Mouse (Mus musculus) gonadal fat pad, adult 2 months (tissue): ENCODE results near the gene S100a9. TPM values are rescaled to one million over a fixed set of nuclear protein-coding genes. Genes with fewer than 3 reads are reported as not detected.

Source experiments
- DNase-seq: peaks from one replicate; pipeline ENCODE4 v3.0.0-alpha.2; 2012; ENCODE audit warnings: low read depth
- polyA plus RNA-seq: library from polyadenylated mRNA; depleted of rRNA; stranded (reverse); fragments of >200 nt; gene quantifications from 2 replicates; pipeline ENCODE4 v1.2.3, GENCODE M21; 2012; rRNA removed

Gene S100a9
- 1.2 and 1.3 TPM in 2 replicates for polyA plus RNA-seq

GRCm38 (mm10) chr3:90695613-90696012 lies at the start of gene S100a9:
S100a9 (minus strand) TSS chr3:90695721.
- DNase-seq: no peak

GRCm38 (mm10) chr3:90726606-90727005 lies 31.1 kb upstream of the S100a9 start, which contains the start of gene Pglyrp4:
Pglyrp4 (plus strand) TSS chr3:90726906.
- no peak for DNase-seq

DNA sequence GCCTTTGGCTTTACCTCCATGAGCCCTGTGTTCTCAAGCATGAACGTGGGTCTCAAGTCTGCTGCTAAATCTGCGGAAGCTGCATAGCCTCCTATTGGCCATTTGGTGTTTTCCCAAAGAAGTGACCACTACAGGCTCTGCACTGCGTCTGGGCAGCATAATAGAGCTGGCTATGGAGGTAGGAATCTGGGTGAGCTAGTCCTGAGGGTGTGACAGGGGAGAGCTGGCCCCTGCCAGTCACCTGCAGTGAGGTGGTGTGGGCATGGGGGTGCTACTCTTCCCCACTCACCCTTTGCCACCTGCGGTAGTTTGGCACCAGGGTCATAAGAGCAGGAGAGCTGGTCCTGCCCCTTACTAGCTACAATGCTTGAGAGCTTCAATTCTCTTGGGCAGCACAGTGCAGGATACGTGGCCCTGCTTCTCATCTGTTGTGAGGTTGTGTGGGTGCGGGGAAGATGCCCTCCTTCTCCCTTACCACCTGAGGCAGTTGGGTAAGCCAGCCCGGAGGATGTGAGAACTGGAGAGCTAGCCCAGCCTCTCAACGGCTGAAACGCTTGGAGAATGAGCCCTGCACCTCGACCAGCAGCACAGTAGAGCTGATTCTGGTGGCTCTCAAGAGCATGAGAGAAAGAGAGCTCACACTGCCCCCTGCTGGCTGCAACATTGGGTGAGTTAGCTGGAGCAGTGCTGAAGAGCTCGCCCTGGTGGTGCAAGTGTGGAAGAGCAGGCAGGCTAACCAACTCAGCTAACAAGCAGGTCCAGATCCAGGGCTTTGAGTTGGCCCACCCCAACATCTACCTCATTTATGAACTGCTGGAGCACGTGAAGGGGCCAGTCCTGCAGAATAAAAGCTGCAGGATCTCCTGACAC lies 14.3 kb upstream of the S100a9 start:
- no peak for DNase-seq

DNA sequence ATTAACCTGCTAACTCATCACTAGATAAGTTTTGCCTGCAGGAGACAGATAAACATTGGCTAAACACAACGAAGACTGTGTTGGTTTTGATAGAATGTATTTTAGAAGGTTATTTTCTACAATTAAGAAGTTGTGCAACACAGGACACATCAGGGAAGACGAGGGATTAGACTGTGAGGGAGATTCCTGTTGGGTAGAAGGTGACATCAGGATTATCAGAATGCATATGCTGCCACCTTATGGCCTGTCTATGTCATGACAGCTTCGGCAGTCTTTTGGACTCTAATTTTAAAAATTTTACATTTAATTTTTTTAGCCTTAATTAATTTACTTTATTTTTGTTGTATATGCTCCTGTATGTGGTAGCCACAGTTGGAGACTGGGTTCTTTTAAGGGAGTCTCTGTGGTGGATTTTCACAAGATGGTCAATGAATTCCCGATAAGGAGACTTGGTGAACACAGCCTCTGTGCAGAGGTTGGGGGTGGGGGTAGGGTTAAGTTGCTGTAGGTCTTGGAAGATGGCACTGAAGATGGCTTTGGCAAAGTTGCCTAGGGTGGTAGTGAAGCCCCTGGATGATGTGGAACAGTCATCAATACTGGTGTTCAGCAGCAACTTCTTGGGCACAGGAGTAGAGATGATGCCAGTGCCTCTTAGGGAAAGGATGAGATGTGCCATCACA lies 13.1 kb upstream of the S100a9 start:
- no peak for DNase-seq

DNA sequence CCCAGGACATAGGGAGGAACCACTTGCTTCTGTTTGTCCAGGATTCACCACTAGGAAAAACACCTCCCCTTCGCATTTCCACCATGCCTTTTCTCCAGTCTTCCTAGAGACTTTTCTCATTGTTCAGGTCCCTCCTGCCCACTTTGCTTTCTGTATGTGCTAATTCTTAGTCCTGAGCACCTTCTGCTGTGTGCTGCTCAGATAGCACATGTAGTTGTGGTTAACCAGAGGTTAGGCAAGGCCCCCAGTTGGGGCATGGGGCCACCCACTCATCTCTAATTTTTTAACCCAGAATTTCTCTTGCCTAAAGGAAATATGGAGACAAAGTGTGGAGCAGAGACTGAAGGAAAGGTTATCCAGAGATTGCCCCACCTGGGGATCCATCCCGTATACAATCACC lies 6.7 kb upstream of the S100a9 start:
- DNase-seq: no peak

- no peak for DNase-seq
Observed at GRCm38 (mm10) chr3:90693496-90693895, 2.0 kb downstream of the S100a9 start.

DNA sequence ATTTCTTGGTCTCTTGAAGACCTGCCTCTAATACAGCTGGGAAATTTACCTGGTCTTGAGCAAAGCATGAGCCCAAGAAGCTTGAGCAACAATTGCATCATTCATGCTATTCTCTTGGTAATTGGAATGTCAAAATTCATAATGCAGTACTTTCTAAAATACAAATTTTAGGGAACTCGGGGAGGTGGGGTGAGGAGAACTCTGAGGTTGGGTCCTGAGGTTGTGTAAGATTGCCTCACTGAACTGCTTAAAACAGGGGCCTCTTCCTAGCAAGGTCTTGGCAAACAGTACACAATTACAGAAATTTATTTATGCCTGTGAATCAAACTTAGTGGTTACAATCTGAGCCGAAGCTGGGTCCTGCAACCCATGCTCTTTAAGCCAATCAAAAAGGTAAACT lies 8.7 kb downstream of the S100a9 start:
- DNase-seq: no peak

- DNase-seq: no peak
Observed at GRCm38 (mm10) chr3:90683929-90684328, 11.6 kb downstream of the S100a9 start.

DNA sequence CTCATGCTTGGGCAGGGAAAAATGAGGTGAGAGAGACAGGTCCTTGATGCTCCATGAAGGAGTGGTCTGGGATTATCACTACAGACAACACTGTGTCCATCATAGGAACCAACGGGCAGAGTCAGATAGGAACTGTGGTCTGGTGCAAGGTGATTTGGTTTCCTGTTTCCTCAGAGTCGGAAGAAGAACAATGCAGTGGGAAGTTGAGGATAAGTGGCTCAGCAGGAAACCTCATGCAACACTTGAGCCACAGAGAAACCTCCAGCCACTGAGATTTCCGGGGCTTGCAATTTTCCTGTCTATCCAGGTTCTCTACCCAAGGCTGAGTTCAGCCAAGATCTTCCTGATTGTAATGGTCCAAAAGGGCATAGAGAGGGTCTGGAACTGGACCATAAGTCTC lies 16.9 kb downstream of the S100a9 start:
- DNase-seq: no peak

DNA sequence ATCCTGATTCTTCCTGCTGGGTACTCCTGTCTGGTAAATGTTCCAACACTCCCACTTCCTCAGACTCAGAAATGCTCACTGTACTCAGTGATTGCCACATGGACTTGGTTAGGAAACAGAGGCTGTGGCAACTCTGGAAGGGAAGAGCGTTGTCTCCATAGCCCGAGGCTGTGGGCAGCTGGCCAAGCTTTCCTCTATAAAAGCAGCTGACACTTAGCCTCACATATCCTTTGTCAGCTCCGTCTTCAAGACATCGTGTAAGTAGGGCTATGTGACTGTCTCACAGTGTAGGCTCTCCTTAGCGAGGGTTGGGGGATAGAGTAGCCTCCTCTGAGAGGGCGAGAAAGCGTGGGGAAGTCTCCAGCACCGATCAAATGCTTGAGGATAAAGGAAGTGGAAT lies 26.7 kb downstream of the S100a9 start, which contains the start of gene S100a8:
Gene S100a8 (plus strand): TSS at position 133 of the 400 bp plus-strand sequence.
- peak; percentile 83 for DNase-seq

DNA sequence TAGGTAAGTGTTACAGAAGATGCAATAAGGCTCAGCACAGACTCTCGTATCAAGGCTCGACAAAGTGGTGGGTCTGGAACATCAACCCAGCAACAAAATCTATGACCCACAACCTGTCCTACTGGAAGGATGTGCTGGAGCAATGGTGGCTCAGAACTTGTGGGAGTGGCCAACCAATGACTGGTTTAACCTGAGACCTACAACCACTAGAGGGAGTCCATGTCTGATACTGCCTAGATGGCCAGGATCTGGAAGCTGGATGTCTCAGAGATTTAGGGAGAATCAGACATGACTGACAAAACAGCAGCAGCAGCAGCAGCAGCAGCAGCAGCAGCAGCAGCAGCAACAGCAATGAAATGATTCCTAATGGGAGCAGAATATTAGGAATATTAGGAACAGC lies 31.3 kb downstream of the S100a9 start:
- DNase-seq: no peak

DNA sequence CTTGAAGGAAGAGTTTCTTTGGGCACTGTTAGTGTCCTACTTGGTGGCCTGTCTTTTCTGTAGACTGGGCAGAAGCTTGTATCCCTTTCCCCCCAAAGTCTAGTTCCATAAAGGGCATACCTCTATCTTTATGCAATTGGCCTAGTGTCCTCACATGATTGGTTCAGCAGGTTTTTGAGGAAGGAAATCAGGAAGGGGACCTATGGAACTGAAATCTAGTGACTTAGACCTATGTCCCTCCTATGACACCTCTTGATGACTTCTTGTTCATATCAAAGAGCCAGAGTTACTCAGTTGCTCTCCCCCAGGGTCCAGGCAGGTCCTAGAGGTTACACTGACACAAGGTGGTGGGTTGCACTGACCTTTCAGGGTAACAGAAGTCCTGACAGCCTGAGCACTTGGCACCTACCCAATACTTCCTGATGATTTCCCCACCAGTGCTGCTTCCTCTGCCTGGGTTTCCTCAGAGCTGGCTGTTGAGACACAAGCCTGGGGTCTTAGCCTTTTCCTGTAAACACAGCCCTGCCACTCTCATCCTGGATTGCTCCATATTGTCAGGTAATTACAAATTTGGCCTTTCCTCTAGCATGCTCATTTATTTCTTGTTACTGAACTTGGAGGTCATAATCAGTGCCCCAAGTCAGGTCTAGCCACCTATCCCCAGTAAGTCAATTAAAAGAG lies 36.0 kb downstream of the S100a9 start:
- no peak for DNase-seq

DNA sequence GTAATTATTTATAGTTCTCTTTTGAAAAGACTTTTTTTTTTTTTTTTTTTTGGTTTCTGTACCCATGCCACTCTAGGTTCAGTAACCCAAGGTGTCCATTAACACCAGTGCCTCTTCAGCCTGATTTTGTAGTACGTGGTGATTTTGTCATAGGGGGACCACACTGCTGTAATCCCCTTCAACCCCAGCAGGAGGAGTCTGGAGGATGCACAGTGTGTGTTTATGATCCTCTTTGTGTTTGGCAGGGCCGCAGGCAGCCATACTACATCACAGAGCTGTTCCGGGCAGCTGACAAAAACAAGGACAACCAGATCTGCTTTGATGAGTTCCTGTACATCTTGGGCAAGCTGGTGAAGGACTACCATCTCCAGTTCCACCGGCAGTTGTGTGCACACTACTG lies 38.1 kb downstream of the S100a9 start:
- DNase-seq: no peak

GRCm38 (mm10) chr3:90653717-90654116 lies 41.8 kb downstream of the S100a9 start, which contains the start of gene S100a7a:
S100a7a (plus strand) TSS chr3:90654017.
- DNase-seq: no peak

DNA sequence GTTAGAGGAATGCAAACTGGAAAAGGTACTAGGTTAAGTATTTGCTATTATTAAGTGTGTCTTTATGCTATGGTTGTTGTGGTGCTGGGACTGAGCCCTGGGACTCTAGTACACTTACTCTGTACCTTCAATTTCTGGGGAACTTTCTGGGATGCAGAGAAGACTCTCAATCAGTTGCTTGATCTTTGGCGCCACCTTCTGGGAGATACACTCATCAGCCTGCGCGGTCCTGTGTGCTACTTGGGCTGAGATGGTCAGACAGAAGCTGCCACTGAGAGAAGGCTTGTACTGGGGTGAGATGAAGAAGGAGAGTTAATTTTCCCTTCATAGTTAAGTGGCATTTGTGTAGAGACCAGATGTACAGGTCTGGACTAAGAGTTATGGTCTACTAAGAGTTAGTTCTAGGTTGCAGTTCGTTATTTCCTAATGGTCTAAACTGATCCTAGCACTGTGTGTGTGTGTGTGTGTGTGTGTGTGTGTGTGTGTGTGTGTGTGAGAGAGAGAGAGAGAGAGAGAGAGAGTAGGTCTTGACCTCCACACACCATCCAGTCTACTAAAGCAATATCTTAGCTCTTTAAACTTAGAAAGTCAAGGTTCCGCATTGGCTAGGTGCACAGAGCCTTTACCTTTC lies 42.5 kb downstream of the S100a9 start:
- no peak for DNase-seq

DNA sequence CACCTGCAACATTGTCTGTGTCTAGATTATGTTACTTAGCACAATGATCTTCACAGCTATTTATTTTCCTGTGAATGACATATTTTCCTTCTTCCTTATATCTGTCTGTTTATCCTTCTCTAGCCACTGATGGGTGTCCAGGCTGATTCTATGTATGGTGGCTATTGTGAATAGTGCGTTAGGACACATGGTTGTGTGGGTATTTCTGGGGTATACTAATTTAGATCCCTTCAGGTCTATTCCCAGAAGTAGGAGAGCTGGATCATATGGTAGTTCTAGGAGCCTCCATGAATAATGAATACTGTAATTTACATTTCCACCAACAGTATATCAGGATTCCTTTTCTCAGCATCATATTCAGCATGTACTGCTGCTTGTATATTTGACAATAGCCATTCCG lies 45.7 kb downstream of the S100a9 start:
- no peak for DNase-seq

DNA sequence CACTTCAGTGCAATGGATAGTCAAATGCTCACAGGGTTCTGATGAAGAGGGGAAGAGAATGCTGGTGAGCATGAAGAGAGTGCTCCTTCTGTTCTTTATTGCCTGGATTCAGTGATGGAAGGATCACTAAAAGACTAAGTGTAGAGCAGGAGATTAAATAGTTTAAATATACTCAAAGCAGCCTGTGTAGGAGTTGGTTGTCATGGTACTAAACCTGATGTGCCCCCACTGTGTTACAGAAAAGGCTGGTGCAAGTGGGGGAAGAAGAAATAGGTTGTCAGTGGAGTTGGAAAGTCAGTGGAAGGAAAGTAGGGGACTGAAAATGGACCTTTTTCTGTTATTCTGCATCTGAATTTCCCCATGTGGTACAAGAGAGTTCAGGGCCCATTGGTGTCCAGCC lies 46.5 kb downstream of the S100a9 start:
- DNase-seq: no peak

DNA sequence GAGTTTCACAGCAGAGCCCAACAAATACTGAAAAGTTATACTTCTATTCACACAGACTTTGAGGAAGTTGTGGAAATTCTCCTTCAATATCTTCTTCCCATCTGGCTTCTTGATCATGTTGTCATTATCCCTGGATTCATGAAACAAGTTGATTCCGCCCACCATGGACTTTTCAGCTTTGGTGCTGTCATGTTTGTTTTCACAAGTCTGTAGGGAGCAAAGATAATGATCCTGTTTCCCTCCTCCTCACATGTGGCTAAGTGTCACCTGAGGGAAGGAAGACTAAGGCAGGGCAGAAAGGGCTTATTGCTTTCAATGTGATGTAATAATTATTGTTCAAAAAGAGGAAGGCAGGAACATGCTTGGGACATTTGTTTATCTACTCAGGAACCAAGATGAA lies 48.2 kb downstream of the S100a9 start:
- peak; percentile 68 for DNase-seq

DNA sequence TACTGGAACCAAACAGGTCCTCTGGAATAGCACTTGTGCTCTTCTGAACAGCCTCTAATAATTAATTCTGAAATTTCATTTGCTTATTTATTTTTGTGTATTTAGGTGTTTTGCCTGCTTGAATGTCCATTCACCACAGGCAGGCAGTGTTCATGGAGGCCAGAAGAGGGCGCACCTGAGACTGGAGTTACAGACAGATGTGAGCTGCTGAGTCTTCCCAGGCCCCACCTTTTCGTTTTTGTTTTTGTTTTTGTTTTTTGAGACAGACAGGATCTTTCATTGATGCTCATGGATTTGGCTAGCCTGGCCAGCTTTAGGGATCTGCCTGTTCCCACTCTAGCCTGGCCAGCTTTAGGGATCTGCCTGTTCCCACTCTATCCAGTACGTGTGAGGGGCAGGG lies 51.3 kb downstream of the S100a9 start:
- no peak for DNase-seq
